Mouse (Mus musculus): ENCODE measurements around the gene Dvl1. TPM values are rescaled to one million over a fixed set of nuclear protein-coding genes. Genes with fewer than 3 reads are reported as not detected.

Dvl1 gene
- total and polyA plus RNA-seq, 3 experiments = 46.3 to 62.7 (median 47.3) TPM

DNA sequence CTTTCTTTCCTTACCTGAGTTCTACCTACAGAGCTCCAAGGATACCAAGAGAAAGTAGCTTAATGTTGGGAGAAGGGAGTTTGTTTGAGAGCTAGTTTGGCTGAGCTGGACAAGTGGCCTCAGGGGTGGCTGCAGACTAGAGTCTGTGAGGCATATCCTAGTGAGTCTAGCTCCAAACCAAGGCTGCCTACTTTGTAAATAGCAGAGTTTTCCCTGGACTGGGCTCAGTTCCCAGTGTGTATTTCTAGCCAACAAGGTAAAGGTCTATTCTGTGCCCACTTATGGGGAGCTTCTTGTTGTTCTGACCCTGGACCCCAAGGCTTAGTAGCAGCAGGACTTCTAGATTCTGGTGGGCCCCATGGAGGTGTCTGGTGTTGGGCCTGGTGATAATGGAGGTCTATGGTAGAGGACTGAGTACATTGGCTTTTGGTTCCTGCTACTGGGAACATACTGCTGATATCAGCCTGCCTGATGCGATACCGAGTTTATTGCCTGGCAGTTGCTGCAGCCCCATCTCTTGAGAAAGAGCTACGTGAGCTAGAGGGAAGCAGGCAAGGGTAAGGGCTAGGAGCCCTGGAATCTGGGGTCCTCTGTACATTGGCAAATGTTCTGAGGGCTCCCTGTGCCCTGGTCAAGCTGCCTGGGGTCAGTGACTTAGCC is 2.7 kb downstream of the Dvl1 start:
- Histone ChIP-seq H3K4me3 (no peak overlapping the region), H3K36me3 (ENCODE audit: control insufficient read depth, insufficient read depth, low read length) (no peaks in the 10 kb centered on the region), H3K79me2 (replicated peaks; ENCODE audit: control insufficient read depth, insufficient read depth, low read length) (peaks cover 8% of the 10 kb centered on the region), H3K9ac (ENCODE audit: low read depth, low read length) (no peak overlapping the region), H3K27ac (peak overlapping the region; percentile 9; the same call in 1 of the 2 replicates), H3K27me3 (ENCODE audit: control insufficient read depth, insufficient read depth, low read length) (no peaks in the 10 kb centered on the region), H3K4me1 (ENCODE audit: control insufficient read depth, insufficient read depth, low read length) (peaks cover 38% of the 10 kb centered on the region)
- intact Hi-C loops (cut with DNase I) = loop anchor here (2.0 kb wide), 1 partner anchor 19 kb away; the partner anchor contains the start of genes Cptp and Ints11
- no peak for DNase-seq
- WGBS = 63% methylated on average over 3 of the region's 3 CpGs
- TF ChIP-seq CTCF (IDR thresholded peaks at IDR 0.05) (no peak), POLR2A (IDR thresholded peaks at IDR 0.05; ENCODE audit: insufficient read depth, low read depth, low read length) (no peak), EP300 (IDR thresholded peaks at IDR 0.05; ENCODE audit: insufficient read depth, low read depth, low read length) (no peak)

DNA sequence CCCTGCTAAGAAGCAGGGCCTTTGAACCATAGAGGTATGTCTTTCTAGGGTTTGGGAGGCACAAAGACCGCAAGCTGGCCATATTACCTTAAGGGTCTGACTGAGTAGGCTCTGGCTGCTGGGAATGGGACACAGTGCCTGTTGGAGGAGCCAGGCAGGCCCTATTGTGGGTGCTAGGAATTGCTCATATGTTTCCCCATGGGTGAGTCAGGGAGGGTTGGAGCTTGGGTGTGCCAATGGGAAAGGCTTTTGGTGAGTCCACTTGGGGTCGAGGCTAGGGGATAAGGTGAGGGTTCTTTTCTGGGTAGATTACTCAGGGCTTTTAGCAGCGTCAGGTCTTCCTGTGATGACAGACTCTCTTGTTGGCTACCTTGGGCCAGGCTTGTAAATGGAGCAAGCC is 4.2 kb downstream of the Dvl1 start:
- no peak overlapping the region for H3K4me3 ChIP-seq
- intact Hi-C loops (cut with DNase I) = loop anchor here (2.0 kb wide), 1 partner anchor 17 kb away; the partner anchor contains the start of genes Cptp and Ints11

DNA sequence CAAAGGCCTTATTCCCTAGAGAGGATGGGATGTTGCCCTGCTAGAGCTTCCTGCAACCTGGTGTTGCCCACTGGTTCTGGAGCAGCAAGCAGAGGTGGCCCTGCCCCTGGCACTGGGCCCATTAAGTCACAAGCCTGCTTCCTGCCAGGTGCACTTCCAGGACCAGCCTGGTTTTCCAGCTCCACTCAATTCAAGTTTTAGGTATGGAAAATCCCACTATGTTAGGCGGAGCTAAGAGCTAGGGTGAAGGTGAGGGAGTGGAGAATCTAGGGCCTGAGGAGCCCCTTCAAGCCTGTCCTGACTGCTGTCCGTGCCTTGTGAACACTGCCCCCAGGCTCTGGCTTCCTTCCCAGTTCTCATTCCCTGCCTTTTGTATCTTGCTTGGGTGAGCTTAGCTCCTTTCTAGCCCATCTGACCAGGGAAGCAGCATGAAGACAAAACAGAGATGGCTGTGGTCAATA is 4.8 kb downstream of the Dvl1 start:
- no peak for TF ChIP-seq POLR2A (IDR thresholded peaks at IDR 0.05; ENCODE audit: insufficient read depth, low read depth, low read length)
- TF ChIP-seq CTCF (IDR thresholded peaks at IDR 0.05) = no peak
- TF ChIP-seq EP300 (IDR thresholded peaks at IDR 0.05; ENCODE audit: insufficient read depth, low read depth, low read length) = no peak
- 51% methylated on average over 2 of the region's 2 CpGs for WGBS
- Histone ChIP-seq H3K4me1 (ENCODE audit: control insufficient read depth, insufficient read depth, low read length) (peaks cover 33% of the 10 kb centered on the region), H3K79me2 (replicated peaks; ENCODE audit: control insufficient read depth, insufficient read depth, low read length) (peaks cover 8% of the 10 kb centered on the region), H3K27ac (peak overlapping the region; percentile 49), H3K27me3 (ENCODE audit: control insufficient read depth, insufficient read depth, low read length) (no peaks in the 10 kb centered on the region), H3K9ac (ENCODE audit: low read depth, low read length) (no peak overlapping the region), H3K36me3 (ENCODE audit: control insufficient read depth, insufficient read depth, low read length) (no peaks in the 10 kb centered on the region), H3K4me3 (no peak overlapping the region)
- no peak for DNase-seq
- intact Hi-C loops (cut with DNase I) = loop anchor here (2.0 kb wide), 1 partner anchor 17 kb away; the partner anchor contains the start of genes Cptp and Ints11

More for the DNA sequence above, 4.2 kb downstream of the Dvl1 start:
- Histone ChIP-seq H3K4me1 (ENCODE audit: control insufficient read depth, insufficient read depth, low read length) (peaks cover 37% of the 10 kb centered on the region), H3K27me3 (ENCODE audit: control insufficient read depth, insufficient read depth, low read length) (no peaks in the 10 kb centered on the region), H3K27ac (peak overlapping the region; percentile 49), H3K79me2 (replicated peaks; ENCODE audit: control insufficient read depth, insufficient read depth, low read length) (peaks cover 8% of the 10 kb centered on the region), H3K9ac (ENCODE audit: low read depth, low read length) (no peak overlapping the region), H3K36me3 (ENCODE audit: control insufficient read depth, insufficient read depth, low read length) (no peaks in the 10 kb centered on the region)
- DNase-seq = no peak
- no peak for TF ChIP-seq POLR2A (IDR thresholded peaks at IDR 0.05; ENCODE audit: insufficient read depth, low read depth, low read length)
- TF ChIP-seq EP300 (IDR thresholded peaks at IDR 0.05; ENCODE audit: insufficient read depth, low read depth, low read length) = no peak
- TF ChIP-seq CTCF (IDR thresholded peaks at IDR 0.05) = no peak
- 74% methylated on average over 3 of the region's 3 CpGs for WGBS

DNA sequence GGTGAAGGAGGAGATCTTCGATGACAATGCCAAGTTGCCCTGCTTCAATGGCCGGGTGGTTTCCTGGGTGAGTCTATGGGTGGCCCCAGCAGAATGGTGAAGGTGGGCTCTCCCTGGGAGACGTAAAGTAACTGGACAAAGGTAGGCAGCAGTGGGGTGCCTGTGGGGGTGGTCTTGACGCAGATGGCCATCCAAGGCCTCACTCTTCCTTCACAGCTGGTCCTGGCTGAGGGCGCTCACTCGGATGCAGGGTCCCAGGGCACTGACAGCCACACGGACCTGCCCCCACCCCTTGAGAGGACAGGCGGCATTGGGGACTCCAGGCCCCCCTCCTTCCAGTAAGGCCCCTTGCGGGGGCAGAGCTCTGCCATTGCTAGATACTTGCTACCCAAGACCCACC is 6.2 kb downstream of the Dvl1 start:
- H3K36me3 ChIP-seq (ENCODE audit: control insufficient read depth, insufficient read depth, low read length) = no peaks in the 10 kb centered on the region
- 90% methylated on average over 9 of the region's 9 CpGs for WGBS
- no peaks in the 10 kb centered on the region for H3K27me3 ChIP-seq (ENCODE audit: control insufficient read depth, insufficient read depth, low read length)
- no peak overlapping the region for H3K27ac ChIP-seq
- H3K79me2 ChIP-seq (replicated peaks; ENCODE audit: control insufficient read depth, insufficient read depth, low read length) = peaks cover 1% of the 10 kb centered on the region; the same call in 1 of the 2 replicates
- H3K4me1 ChIP-seq (ENCODE audit: control insufficient read depth, insufficient read depth, low read length) = peaks cover 32% of the 10 kb centered on the region
- TF ChIP-seq EP300 (IDR thresholded peaks at IDR 0.05; ENCODE audit: insufficient read depth, low read depth, low read length) (no peak), POLR2A (IDR thresholded peaks at IDR 0.05; ENCODE audit: insufficient read depth, low read depth, low read length) (no peak), CTCF (IDR thresholded peaks at IDR 0.05) (no peak)
- DNase-seq = no peak
- intact Hi-C loops (cut with DNase I) = no loop called here
- no peak overlapping the region for H3K9ac ChIP-seq (ENCODE audit: low read depth, low read length)
- H3K4me3 ChIP-seq = no peak overlapping the region

DNA sequence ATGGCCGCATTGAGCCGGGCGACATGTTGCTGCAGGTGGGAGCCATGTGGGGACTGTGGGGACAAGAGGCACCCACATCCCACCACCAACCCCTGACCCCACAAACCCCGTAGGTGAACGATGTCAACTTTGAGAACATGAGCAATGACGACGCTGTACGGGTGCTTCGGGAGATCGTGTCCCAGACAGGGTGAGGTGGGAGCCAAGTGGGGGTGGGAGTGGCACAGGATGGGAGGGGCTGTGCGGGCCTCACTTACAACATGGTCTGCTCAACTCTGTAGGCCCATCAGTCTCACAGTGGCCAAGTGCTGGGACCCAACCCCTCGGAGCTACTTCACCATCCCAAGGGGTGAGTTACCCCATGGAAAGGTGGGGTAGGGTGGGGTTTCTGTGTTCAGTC is 7.8 kb downstream of the Dvl1 start:
- no peak for DNase-seq
- Histone ChIP-seq H3K9ac (ENCODE audit: low read depth, low read length) (no peak overlapping the region), H3K4me1 (ENCODE audit: control insufficient read depth, insufficient read depth, low read length) (peaks cover 20% of the 10 kb centered on the region), H3K4me3 (no peak overlapping the region), H3K79me2 (replicated peaks; ENCODE audit: control insufficient read depth, insufficient read depth, low read length) (peaks cover 1% of the 10 kb centered on the region; the same call in 1 of the 2 replicates), H3K27ac (no peak overlapping the region), H3K27me3 (ENCODE audit: control insufficient read depth, insufficient read depth, low read length) (no peaks in the 10 kb centered on the region), H3K36me3 (ENCODE audit: control insufficient read depth, insufficient read depth, low read length) (no peaks in the 10 kb centered on the region)
- TF ChIP-seq EP300 (IDR thresholded peaks at IDR 0.05; ENCODE audit: insufficient read depth, low read depth, low read length) (no peak), CTCF (IDR thresholded peaks at IDR 0.05) (no peak), POLR2A (IDR thresholded peaks at IDR 0.05; ENCODE audit: insufficient read depth, low read depth, low read length) (no peak)
- WGBS = 95% methylated on average over 12 of the region's 12 CpGs
- intact Hi-C loops (cut with DNase I) = no loop called here

DNA sequence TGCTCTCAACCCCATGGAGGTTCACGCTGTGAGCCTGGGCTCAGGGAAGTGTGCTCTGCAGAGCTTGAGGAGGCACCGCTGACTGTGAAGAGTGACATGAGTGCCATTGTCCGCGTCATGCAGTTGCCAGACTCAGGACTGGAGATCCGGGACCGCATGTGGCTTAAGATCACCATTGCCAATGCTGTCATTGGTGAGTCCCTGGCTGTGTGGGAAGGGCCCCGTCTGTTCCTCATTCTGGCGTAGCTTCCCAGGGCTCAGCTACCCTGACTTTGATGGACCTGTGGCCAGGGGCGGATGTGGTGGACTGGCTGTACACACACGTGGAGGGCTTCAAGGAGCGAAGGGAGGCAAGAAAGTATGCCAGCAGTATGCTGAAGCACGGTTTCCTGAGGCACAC is 8.9 kb downstream of the Dvl1 start:
- H3K4me3 ChIP-seq = no peak overlapping the region
- 94% methylated on average over 12 of the region's 12 CpGs for WGBS
- H3K36me3 ChIP-seq (ENCODE audit: control insufficient read depth, insufficient read depth, low read length) = no peaks in the 10 kb centered on the region
- TF ChIP-seq EP300 (IDR thresholded peaks at IDR 0.05; ENCODE audit: insufficient read depth, low read depth, low read length) = no peak
- no peak for TF ChIP-seq CTCF (IDR thresholded peaks at IDR 0.05)
- no peak for TF ChIP-seq POLR2A (IDR thresholded peaks at IDR 0.05; ENCODE audit: insufficient read depth, low read depth, low read length)
- H3K27ac ChIP-seq = no peak overlapping the region
- intact Hi-C loops (cut with DNase I) = no loop called here
- H3K27me3 ChIP-seq (ENCODE audit: control insufficient read depth, insufficient read depth, low read length) = no peaks in the 10 kb centered on the region
- no peak for DNase-seq
- peaks cover 12% of the 10 kb centered on the region for H3K4me1 ChIP-seq (ENCODE audit: control insufficient read depth, insufficient read depth, low read length)
- H3K9ac ChIP-seq (ENCODE audit: low read depth, low read length) = no peak overlapping the region
- 0 out of 2 replicates have a peak, but pooled peaks cover 1% of the 10 kb centered on the region for H3K79me2 ChIP-seq (replicated peaks; ENCODE audit: control insufficient read depth, insufficient read depth, low read length)
